Mouse (Mus musculus) E14TG2a.4 (cell line): ENCODE data around the gene Csf1.

Experiments
- H3K27me3 ChIP-seq: 2 replicates; pipeline ENCODE4 v1.6.1; 2014; ENCODE audit warnings: low read length, control low read depth; ENCODE audit not compliant: insufficient read depth
- H3K36me3 ChIP-seq: 2 replicates; pipeline ENCODE4 v1.6.1; 2014; ENCODE audit warnings: low read length, control low read depth; ENCODE audit not compliant: insufficient read depth
- H3K4me1 ChIP-seq: replicated peaks from 2 replicates; pipeline ENCODE4 v1.6.1; 2014; ENCODE audit warnings: low read depth, low read length, control low read depth
- H3K4me3 ChIP-seq: replicated peaks from 2 replicates; pipeline ENCODE4 v1.5.1; 2014; ENCODE audit warnings: mild to moderate bottlenecking, low read length
- H3K9me3 ChIP-seq: 2 replicates; pipeline ENCODE4 v1.6.1; 2014; ENCODE audit warnings: low read length, control low read depth
- CTCF ChIP-seq: conservative IDR thresholded peaks from 2 replicates; pipeline ENCODE4 v1.5.1; 2014; ENCODE audit warnings: low read length
- NANOG ChIP-seq: IDR thresholded peaks from 2 replicates; pipeline ENCODE4 v1.6.1; 2014; ENCODE audit warnings: borderline replicate concordance, low read length, mixed read lengths
- POU5F1 ChIP-seq: IDR thresholded peaks from 2 replicates; pipeline ENCODE4 v1.6.1; 2014; ENCODE audit warnings: low read length, borderline replicate concordance

Csf1 gene

DNA sequence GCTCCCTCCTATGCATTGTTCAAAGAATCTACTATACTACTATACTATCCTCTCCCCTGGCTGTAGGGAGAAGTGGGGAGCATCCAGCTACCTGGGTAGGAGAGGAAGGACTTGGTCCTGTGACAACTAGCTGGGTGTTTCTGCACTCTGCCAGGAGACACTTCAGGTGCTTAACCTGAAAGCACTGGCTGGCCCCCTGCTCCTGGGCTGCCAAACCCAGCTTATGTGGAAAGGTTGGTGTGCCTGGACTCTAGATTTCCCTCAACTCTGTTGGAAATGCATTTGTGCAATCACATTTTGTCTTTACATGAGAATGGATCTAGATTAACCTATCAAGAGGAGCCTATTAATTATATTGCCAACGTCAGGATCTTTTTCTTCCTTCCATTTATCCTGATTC lies 502 bp upstream of the Csf1 start:
- no peak for TF ChIP-seq NANOG
- no peak for TF ChIP-seq POU5F1
- TF ChIP-seq CTCF = no peak
- Histone ChIP-seq H3K4me1 (peaks cover 8% of the 10 kb centered on the region; the same call in 1 of the 2 replicates), H3K36me3 (no peaks in the 10 kb centered on the region), H3K27me3 (peaks cover 94% of the 10 kb centered on the region), H3K4me3 (no peak overlapping the region), H3K9me3 (no peaks in the 10 kb centered on the region)

DNA sequence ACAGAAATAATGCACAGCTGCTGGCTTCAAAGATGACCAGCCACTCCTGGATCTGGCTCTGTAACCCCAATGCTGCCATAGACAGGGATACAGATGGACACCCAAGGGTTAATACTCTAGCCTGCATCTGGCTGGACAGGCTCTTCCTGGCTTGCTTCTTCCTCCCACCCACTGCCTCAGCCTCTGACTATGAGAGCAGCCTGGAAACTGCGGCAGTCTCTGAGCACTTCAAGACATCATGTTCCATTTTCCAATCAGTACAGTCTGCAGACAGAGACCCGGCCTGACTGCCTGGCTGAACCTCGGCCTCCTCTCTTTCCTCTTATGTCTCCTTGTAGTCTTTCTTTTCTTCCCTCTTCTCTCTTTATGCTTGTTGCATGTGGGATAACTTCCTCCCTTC lies 1.6 kb downstream of the Csf1 start:
- no peaks in the 10 kb centered on the region for H3K36me3 ChIP-seq
- H3K9me3 ChIP-seq = no peaks in the 10 kb centered on the region
- H3K4me3 ChIP-seq = no peak overlapping the region
- peaks cover 8% of the 10 kb centered on the region; the same call in 1 of the 2 replicates for H3K4me1 ChIP-seq
- TF ChIP-seq NANOG = no peak
- no peak for TF ChIP-seq POU5F1
- no peak for TF ChIP-seq CTCF
- peaks cover 79% of the 10 kb centered on the region for H3K27me3 ChIP-seq

DNA sequence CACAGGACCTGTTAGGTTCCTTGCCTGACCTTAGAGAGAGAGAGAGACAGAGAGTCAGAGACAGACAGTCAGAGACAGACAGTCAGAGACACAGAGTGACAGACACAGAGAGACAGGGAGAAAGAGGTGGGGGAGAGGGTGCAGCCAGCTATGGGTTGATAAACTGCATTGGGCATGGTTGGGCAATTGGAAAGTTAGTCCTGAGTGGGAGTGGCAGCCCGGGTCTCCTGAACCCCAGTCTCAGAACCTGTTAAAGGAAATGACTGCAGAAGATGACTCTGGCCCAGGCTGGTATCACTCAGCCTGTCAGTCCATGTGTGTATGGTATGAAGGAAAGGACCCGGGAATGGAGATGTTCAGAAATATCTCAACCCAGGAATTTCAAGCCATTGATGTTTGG lies 2.1 kb downstream of the Csf1 start:
- H3K27me3 ChIP-seq = peaks cover 79% of the 10 kb centered on the region
- H3K4me3 ChIP-seq = no peak overlapping the region
- H3K4me1 ChIP-seq = peaks cover 8% of the 10 kb centered on the region; the same call in 1 of the 2 replicates
- no peak for TF ChIP-seq POU5F1
- TF ChIP-seq NANOG = no peak
- TF ChIP-seq CTCF = no peak
- no peaks in the 10 kb centered on the region for H3K9me3 ChIP-seq
- H3K36me3 ChIP-seq = no peaks in the 10 kb centered on the region

DNA sequence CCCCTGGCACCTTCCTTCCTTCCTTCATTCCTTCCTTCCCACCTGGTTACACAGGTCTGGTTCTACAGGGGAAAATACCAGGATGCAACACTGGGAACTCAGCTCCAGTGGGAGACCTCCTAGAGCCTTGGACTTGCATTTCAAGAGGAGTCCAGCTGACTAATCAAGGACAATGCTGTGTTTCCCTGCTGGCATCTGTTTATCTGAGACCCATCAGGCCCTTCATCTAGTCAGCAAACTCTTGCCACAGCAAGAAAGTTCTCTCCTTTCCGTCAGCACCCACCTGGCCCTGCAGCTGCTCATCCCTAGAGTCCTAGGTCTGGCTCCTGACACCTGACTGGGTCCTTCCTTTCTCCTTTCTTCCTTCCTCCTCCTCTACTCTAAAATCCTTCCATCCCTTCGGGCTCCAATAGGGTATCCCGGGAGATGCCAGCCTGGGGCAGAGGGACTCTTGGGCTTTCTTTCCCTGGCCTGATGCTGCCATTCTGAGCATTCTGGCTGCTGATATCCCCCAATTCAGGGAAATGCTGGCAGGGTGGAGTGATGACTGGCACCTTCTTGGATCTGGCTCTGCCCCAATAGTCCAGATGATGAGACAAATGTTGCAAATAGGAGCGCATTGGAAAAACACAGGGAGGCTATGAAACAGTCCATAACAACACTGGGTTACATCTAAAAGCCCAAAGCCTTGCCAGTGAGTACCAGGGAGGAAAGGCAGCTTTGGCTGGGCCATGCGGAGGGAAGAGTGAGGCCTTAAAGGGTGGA lies 2.7 kb downstream of the Csf1 start:
- TF ChIP-seq POU5F1 (no peak), NANOG (no peak)
- H3K36me3 ChIP-seq = no peaks in the 10 kb centered on the region
- H3K9me3 ChIP-seq = no peaks in the 10 kb centered on the region
- H3K4me3 ChIP-seq = no peak overlapping the region
- peaks cover 82% of the 10 kb centered on the region for H3K27me3 ChIP-seq
- H3K4me1 ChIP-seq = peaks cover 8% of the 10 kb centered on the region; the same call in 1 of the 2 replicates

DNA sequence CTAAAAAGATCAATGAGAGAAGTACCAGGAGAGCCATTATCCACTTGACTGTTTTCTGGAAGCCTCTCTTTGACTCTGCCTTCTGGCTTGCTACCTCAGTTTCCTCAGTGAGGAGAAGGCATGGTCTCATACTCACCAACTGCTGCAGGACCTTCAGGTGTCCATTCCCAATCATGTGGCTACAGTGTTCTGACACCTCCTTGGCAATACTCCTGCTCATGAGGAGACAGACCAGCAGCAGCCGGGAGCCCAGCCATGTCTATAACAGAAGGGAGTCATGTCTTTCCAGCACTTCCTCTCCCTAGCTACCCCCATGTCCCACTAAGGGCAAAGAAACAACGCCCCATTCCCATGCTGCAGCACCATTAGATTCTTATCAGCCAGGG lies 3.8 kb downstream of the Csf1 start:
- TF ChIP-seq POU5F1 = no peak
- TF ChIP-seq NANOG = no peak
- TF ChIP-seq CTCF = no peak
- Histone ChIP-seq H3K9me3 (no peaks in the 10 kb centered on the region), H3K4me3 (no peak overlapping the region), H3K36me3 (no peaks in the 10 kb centered on the region), H3K4me1 (peaks cover 8% of the 10 kb centered on the region; the same call in 1 of the 2 replicates), H3K27me3 (peaks cover 83% of the 10 kb centered on the region)

DNA sequence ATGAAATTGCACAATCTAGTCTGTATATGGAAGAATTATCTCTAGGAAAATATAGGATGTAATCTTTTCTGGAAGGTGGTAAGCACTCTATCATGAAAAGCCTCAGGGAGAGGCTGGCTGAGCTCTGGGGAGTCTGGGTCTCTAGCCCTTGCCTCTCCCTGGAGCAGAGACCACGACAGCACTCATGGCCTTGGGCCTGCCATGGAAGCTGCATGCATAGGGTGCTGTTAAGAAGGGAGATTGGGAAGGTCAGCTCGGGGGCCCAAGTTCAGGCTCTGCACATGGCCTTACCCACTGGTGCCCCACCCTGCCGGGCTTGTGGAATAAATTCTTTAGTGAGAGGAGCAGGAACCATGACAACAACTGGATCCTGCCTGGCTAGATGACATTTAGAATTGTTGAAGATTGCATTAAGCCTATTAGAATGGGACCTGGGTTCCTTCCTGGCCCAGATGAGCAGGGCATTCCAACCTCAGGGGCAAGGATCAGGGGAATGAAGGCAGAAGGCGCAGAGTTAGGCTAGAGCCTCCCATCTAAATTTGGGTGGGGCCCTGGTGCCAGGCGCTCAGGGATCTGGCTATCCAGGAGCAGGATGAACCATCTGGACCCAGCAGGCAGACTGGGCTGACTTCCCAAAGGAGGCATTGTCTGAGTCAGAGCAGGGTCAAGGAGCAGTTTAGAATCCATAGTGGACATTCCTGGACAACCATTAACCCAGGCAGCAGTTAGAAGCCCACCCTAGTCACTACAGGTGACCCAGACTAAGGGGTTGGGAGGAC lies 4.4 kb downstream of the Csf1 start:
- TF ChIP-seq CTCF = no peak
- TF ChIP-seq POU5F1 = no peak
- no peak for TF ChIP-seq NANOG
- Histone ChIP-seq H3K4me1 (peaks cover 8% of the 10 kb centered on the region; the same call in 1 of the 2 replicates), H3K4me3 (no peak overlapping the region), H3K9me3 (no peaks in the 10 kb centered on the region), H3K27me3 (peaks cover 83% of the 10 kb centered on the region), H3K36me3 (no peaks in the 10 kb centered on the region)

DNA sequence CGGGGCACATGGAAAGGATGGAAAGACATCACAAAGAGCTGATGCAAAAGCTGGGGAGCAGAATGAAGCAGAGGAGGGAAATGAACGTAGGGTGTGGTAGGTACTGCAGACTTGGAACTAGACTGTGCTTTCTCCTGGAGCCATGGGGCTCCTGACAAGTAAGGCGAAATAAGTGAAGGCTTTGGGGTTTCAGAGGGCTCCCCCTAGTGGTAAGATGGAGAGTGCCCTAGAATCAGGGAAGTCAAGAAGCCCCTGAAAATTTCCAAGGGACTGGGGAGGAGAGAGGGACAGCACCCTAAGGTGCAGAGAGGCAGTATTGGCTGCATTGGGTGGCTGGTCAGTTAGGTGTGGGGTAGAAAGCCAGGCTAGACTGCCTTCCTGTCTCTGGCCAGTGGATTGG lies 5.6 kb downstream of the Csf1 start:
- Histone ChIP-seq H3K9me3 (no peaks in the 10 kb centered on the region), H3K36me3 (no peaks in the 10 kb centered on the region), H3K4me3 (no peak overlapping the region), H3K27me3 (peaks cover 82% of the 10 kb centered on the region), H3K4me1 (peaks cover 4% of the 10 kb centered on the region; the same call in 1 of the 2 replicates)
- TF ChIP-seq NANOG (no peak), CTCF (peak; percentile 93), POU5F1 (no peak)

DNA sequence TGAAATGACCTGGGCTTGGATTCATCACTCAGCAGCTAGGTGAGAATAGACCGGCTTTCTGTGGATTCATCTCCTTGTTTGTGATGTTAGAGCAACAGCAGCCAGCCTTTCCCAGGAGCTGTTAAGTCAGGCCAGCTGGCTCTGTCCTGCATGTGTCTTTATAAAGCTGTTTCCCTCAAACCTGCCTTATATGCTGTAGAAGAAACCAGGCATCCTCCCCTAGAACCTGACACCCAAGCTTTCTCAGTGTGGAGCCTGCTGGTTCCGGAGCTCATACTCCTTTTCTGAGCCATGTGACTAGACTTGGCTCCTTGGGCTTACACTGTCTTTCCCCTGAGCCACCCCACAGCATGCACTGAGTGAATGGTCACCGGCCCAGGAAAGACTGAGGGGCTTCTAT lies 8.7 kb downstream of the Csf1 start:
- H3K9me3 ChIP-seq = no peaks in the 10 kb centered on the region
- H3K4me1 ChIP-seq = no peaks in the 10 kb centered on the region
- H3K4me3 ChIP-seq = no peak overlapping the region
- TF ChIP-seq NANOG = no peak
- TF ChIP-seq POU5F1 = no peak
- TF ChIP-seq CTCF = no peak
- H3K27me3 ChIP-seq = peaks cover 65% of the 10 kb centered on the region
- H3K36me3 ChIP-seq = no peaks in the 10 kb centered on the region
